Mouse (Mus musculus): ENCODE data around the gene Nupl1.
A peak's percentile ranks its signal among the peaks of the same experiment; 100 is the strongest.

Gene Nupl1

DNA sequence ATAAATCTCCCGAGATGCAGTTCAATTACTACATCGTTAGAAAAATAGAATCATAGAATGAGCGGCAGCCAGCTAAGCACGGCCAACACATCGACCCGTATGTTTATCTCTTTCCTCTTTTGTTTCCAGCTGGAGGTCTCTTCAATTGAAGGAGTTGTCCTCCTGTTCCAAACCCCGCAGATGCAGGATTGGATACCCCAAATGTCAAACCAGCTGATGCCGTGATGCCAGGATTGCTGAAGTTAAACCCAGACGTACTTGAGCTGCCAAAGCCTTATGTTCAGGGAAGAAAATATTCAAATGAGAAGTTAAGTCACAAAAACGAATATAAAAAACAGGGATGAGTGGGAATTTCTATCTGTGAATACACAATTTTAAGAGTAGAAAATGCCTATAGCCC lies 31.3 kb downstream of the Nupl1 start:
- no peak for DNase-seq

DNA sequence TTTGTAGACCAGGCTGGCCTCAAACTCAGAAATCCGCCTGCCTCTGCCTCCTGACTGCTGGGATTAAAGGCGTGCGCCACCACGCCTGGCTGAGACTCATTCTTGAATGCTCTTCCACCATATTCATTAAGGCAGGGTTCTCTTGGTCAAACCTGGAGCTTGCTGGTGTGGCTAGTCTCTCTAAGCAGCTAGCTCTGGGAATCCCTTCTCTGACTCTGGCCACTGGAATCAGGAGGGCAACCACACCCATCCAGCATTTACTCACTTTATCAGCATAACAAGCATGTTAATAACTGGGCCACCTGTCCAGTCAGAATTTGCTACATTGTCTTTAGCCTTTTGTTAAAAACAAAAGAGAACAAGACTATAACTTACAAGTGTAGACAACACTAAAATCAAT lies 33.6 kb downstream of the Nupl1 start:
- no peak for DNase-seq

DNA sequence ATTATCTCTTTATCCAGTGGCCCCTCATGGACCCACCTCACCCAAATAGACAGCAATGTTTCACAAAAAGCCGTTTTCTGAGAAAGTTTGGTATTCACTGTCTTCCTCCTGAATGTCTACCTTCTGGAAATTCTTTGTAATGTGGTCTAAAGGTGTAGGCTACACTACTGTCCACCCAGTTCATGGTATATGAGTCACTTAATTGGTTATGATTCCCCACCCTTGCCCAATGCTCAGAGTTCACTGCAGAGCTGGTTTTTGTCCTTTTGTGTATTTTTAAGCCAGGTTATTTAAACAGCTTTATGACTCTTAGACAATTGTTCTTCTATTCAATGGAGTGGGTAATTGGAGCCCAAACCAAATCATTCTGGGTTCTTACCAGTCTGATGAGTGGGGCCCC lies 35.1 kb downstream of the Nupl1 start:
- no peak for DNase-seq

DNA sequence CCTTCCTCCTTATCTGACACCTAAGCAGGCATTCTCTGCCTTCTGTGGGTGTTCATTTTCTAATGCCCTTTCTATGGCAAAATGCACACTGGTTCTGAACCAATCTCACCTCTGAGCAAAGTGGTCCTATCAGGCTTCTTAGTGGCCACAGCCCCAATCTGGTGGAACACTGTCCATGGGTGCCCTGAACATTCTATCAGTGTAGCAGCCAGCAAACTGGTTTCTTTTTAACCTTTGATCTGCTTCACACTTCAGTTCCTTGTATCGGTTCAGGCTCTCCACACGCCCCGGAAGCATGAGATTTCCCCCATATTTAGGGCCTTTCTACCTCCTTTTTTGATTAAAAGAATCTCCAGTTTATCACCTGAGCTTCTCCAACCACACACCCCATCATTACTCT lies 36.2 kb downstream of the Nupl1 start:
- no peak for DNase-seq

DNA sequence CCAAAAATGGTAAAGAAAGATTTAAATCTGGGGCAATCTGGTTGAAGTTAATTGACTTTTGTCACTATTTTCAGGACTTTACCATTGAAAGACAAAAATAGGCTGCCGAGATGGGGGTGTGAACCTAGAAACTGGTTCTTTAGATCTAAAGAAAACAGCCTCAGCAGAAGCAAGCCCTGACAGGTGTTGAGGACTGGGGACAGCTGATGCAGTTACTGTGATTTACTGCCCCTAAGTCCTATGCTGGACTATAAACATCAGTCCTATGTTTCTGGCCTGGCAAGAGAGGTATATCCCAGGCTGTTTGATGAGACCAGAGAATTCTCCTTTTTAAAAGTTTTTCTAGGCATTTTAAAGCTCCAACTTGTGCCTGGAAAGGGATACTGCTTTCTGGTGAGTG lies 37.2 kb downstream of the Nupl1 start:
- no peak for DNase-seq

DNA sequence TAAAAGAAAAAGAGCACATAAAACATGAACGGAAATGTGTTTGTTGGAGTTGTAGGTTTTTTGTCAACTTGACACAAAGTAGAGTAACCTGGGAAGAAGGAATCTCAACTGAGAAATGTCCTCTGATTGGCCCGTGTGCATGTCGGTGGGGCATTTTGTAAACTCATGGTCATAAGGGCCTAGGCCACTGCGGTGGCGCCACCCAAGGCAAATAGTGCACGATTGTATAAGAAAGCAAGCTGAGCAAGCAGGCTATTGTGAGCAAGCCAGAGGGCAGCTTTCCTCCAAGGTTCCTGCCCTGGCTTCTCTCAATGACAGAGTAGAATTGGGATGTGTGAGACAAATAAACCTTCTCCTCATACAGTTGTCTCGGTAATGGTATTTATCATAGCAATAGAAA lies 42.1 kb downstream of the Nupl1 start:
- DNase-seq, result no peak

DNA sequence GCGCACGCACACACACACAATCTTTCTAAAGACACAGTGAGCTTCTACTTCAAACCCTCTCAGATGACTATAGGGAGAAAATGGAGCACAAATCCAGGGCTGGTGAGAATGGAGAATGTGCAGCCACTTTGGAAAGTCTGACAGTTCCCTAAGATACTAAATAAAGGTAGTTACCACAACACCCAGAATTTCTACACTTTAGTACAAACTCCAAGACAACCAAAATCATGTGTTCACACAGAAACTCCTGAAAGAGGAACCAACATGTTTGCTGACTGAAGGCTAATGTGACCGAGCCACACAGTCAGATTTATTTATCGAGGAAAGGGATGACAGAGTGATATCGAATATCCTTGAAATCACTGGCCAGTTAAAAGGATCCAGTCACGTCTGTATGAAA lies 46.2 kb downstream of the Nupl1 start:
- DNase-seq, result no peak

DNA sequence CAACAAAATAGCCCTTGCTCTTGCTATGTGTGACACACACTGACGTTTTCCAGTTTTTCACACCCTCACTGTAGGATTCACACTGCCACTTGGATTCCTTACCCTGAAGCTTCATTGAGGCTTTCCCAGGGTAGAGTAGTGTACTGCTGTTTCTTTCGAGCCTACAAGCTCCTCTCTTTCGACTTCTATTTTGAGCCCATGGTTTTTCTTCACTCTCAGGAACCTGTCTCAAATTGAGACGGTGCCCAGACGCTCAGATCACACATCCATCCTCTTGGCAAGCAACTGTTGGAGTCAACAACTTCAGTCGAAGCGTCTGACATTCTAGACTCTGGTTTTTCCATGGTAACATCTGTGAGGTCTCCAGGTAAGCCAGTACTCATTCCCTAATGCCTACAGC lies 54.3 kb downstream of the Nupl1 start, which contains the start of gene Atp8a2:
TSS of gene Atp8a2 (minus strand) at position 296 of the 400 bp plus-strand sequence.
- DNase-seq, result no peak

DNA sequence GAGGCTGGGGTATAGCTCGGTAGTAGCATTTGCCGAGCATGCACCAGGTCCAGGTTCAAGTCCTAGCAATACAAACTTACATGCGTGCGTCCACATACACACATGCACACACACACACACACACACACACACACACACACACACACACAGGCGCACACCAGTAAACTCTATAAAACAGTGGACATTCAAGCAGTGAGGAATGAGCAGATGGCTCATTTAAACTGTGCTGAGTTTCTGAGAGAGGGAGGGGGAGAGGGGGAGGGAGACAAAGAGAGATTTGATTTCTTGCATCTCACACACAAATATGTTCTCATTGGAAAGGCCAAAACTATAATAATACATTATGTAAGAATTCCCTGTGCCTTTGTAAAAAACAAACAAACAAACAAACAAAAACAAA lies 55.2 kb downstream of the Nupl1 start:
- no peak for DNase-seq

DNA sequence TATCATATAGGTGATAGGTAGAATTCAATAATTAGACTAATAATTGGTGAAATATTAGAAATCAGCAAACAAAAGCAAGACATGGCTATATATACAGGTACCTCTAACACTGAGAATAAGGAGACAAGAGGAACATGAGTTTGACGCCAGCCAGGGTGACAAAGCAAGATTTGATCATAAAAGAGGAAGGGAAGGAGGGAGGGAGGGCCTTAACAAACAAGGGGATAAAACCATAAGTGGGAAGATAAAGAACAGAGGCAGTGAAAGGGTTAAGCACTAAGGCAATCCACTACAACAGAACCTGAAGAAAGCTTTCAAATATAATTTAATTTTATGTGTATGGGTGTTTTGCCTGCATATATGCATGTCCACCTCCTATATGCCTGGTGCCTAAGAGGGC lies 56.6 kb downstream of the Nupl1 start:
- DNase-seq, result no peak

DNA sequence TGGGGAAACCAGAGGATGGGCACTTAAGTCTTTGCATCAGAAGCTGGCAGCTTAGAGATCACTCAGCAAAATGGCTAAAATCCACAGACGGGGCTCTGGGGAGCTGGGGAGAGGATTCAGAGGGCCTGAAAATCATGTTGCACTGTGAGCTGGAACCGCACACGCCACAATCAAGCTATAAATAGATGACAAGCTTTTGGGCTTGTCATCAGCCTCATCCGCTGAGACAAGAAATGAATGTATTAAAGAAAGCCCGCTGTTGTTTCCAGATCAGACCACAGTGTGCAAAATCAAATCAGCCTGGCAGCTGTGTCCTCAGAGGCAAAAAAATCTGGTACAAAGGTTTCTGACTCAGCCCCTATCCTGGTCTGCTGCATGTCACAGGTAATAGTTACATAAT lies 61.5 kb downstream of the Nupl1 start:
- no peak for DNase-seq

DNA sequence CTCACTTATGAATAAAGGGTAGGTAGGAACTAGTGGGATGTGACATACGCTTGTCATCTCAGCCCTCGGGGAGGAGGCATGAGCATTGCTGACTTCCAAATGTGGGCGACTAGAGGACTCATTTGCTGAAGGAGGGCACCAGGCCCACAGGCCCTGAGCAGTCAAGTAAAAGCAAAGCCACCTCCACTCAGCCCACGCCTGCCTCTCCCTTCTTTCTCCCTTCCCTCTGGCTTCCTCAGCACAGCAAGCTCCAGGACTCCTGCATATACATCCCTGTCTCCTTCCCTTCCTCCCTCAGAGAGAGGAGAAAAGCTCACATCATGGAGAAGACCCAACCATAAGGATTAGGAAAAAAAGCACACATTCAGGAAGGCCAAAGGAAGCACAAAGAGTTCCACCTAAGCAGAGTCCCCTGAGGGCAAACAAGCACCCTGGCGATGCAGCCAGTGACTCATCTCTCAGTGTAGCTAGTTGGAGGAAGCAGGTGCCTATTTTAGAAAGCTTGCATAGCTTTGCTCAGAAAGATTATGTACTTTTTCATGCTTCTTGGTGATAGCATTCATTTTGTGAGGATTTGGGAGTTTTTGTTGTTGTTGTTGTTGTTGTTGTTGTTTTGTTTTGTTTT lies 62.9 kb downstream of the Nupl1 start:
- DNase-seq, result no peak

DNA sequence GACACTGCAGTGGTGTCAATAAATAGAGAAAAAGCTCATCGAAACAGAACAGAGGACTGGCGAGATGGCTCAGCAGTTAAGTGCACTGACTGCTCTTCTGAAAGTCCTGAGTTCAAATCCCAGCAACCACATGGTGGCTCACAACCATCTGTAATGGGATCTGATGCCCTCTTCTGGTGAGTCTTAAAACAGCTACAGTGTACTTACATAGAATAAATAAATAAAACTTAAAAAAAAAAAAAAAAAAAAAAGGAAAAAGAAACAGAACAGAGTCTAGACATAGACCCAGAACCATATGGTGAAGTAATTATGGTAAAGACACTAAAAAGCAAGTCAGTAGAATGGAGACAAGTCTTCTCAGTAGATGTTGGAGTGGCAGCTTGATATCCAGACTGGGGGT lies 69.9 kb downstream of the Nupl1 start:
- DNase-seq, result no peak

DNA sequence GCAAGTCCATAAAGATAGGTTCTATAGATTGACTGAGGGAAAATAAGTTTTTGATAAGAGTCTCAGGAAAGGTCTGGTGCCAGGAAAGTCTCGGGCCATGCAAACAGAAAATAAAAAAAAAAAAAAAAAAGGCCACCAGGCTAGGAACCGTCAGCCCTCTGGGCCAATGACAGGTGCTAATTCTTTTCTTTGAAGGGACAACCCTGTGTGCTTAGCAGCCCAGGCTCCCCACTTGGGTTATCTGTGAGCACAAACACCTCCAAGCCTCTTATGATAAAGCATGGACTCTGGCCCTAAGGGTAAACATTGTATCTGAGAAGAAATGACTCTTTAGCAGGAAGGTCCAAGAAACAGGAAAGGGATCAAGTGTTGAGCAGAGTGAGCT lies 72.7 kb downstream of the Nupl1 start:
- DNase-seq, result no peak

DNA sequence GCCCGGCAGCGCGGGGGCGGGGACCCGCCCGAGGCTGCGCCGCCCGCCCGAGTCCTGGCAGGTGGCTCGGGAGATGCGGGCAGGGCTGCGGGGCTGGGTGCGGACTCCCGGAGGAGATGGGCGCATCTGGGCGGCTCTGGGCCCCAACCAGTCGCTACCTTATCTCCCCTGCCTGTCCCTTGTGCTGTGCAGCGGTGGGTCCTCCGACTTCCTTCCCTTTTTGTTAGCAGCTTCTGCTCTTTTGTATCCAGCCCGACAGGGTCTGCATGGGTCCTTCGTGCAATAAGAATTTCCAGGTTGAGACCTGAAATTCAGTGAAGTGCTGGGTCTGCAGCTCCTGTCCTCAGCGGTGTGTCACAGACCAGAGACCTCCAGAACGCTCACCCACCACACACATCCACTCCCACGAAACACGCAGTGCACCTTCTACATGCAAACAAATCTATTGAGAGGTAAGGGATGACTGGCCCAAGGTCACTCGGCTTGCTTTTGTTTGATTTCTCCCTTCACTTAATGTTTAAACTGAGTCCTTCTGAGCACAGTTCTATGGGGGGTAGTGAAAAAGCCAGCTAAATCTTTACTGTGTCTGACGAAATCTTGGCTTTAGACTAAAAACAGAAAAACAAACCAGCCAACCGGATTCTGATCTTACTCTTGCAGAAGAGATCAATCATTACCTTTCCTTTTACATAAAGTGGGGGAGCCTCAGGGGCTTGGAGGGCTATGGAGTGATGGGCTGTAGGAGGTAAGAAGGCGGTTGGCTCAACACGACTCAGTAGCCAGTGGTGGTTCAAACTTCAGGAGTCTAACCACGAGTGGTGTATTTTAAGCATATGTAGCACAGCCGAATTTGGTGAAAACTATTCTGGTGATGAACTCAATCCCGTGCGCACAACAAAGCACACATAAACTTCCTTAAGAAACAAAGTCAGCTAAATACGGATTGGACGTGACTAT lies 73.3 kb downstream of the Nupl1 start:
- no peak for DNase-seq

DNA sequence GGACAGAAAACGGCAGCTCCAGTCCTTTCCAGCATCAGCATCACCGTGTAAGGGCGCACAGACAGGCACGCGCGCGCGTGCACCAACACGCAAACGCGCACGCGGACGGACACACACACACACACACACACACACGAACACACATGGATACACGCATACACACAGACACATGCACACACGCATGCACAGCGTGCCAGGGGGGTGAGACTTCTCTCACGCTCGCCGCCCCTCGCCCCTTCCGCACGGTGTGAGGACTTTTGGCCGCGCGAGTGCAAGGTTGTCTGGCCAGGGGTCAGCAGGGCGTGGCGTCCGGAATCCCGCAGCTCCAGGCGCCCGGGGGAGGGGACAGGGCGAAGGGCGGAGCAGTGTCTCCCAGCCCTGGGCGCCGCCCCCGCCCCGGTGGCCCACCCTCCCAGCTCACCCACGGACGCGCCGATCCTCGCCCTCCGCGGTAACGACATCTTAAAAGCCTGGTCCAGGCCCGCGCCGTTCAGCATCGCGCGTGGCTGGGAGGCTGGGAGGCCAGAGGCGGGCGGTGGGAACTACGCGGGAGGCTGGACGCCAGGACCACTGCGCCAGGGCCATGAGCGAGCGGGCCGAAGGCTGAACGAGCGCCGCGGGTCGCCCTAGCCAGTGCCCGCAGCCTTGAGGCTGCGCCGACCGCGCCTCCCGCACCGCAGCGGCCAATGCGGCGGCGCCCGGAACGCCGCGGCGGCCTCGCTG lies 74.2 kb downstream of the Nupl1 start:
- peak; percentile 69 for DNase-seq

DNA sequence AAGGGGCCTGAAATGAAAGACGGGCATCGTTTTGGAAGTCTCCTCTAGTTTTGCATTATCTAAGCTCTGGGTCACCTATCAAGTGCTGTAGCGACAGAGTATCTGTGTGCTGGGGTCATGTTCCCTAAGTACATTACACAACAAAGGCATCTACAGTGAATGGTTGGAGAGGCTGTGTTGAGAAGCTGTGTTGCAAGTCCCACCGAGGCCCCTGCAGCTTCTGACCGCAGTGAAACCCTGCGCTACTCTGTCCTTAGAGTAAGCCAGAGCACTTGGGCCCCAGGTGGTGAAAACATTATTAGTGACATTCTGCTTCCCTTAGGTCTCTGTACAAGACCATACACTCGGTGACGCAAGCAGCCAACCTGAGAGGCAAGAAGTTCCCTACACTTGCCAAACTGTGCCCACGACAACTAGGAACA lies 74.8 kb downstream of the Nupl1 start:
- no peak for DNase-seq

DNA sequence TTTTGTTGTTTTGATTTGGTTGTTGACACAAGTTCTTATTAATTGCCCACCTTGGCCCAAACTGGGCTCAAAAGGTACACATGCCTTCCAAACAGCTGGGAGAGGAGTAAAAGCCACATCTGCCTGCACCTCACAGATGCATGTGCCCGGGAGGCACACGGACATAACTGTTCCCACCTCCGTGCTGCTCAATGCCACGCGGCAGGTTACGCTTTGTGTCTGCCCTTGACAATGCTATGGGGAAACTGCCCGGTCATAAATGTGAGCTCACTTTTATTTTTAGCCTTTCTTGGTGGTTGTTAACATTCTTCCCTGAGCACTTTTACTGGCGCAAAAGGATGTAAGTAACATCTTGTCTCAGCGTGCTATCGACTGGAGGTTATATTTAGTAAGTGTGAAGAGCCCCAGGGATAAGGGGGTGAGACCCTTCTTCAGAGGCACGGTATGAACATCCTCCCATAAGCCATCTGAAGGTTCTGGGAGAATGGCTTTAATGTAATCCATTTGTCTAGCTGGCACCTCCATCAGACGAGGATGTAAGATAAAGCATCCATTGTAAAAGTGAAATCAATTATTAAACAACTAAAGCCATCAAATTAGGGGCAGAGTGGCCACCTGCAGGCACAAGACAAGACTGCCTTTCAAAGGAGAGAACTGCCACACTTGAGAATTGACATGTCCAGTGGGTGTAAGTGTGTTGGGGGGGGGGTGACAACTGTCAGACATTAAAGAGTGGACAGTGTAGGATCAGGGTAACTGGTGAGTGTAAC lies 78.8 kb downstream of the Nupl1 start:
- DNase-seq, result no peak

DNA sequence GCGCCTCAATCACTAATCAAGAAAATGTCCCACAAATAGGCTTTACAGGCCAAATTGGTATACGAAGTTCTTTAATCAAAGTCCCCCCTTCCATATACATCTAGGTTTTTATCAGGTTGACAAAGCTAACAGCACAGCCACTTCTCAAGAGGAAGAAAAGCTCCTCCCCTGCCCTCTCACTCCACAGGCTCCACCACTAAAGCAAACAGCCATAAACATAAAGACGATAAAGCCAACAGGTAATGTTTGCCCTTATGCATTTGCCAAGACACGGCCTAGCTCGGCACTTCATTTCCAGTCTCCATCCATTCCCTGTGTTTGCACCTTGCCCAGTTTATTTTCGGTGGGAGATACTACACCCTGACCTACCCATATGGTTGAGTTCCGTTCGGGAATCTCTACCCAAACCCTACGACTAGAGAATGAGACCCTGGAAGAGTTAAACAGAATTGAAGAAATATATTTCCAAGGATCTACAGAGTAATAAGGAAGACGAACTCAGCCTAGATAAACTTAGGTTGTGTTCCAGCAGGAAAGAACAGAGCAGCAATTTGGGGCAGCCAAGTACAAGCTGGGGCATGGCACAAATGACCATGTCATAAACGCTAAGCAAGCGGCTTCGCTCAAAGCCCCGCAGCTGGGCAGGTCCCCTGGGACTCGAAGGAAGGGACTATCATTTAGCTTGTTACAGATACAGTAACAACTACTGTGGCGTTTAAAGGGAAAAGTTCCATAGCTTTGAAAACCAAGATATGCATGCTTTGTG lies 80.2 kb downstream of the Nupl1 start:
- no peak for DNase-seq

DNA sequence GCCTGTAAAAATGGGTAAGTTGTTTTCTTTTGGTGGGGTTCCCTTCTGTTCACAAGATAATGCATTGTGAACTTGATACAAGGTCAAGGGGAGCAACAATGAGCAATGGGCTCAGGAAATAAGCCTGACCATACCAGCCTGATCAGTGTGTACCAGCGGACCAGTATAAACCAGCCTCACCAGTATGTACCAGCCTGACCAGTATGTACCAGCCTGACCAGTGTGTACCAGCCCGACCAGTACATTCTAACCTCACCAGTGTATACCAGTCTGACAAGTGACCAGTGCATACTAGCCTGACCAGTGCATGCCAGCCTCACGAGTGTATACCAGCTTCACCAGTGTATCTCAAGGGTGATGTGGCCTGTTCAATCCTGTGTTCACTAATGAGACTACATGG lies 87.9 kb downstream of the Nupl1 start:
- DNase-seq, result no peak

DNA sequence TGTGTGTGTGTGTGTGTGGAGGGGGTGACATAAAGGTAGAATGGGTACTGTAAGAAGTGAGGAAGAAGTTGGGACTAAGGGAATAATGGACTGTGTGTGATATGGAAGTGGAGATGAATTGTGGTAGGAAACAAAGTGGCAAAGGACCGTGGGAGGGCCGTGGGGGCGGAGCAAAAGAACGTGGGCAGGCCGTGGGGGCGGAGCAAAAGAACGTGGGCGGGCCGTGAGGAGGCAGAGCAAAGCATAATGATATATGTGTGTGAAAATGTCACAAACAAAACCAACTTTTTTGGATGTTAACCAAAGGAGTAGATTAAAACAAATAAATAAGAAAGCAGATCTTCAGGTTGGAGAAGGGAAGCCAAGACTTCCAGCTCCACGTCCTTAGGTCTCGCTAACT lies 98.9 kb downstream of the Nupl1 start:
- DNase-seq, result no peak

DNA sequence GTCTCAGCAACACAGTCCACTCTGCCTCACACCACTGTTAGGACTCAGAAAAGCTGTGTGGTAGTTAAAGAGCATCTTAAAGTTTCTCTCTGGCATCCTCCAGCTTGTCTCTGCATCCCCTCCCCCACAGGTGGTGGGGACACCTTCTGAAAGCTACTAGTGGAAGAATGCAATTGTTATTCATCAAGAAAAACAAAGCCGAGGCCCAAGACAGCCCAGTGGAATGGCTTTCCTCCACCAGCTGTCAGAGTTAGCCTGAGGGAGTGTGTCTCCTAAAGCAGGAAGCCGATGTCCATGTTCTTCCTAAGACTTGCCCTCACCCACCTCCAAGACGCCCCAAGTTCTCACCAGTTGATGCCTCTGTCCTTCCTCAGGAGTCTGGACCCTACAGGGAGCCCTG lies 102.3 kb downstream of the Nupl1 start:
- no peak for DNase-seq

Measured in embryo, embryonic 11 days (tissue).